ENCODE assay signal across 38 mouse cellular contexts in the genomic region with DNA sequence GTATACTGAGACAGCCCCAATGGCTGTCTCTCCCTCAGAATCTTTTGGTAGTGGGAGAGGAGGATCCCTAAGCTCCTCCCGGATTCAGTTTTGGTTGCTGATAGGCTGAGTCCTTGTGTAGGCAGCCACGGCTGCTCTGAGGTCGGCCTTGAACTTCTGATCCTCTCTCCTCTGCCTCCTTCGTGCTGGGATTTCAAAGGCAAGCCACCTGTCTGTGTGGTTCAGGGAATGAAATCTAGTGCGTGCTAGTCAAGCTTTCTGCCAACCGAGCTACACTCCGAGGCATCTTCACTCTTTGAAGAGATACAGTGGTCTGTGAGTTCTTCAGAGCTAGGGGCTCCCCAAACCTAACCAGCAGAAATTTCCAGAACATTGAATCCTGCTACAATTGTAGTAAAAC. TPM values are rescaled to one million over a fixed set of nuclear protein-coding genes. Genes with fewer than 3 reads are reported as not detected.
DNase-seq lines count a peak whose midpoint lies in the region; ATAC-seq and TF ChIP-seq lines count a peak whose summit lies in the region.
"Had no signal": no experiment of that assay in that cellular context is flagged by ENCODE, and none has a peak within 500 bp of the region (broad histone marks: within the 10 kb centered on the region; RNA-seq: fewer than 3 reads in every experiment).

No protein-coding gene starts in this region.

- peaks cover 15% of the 10 kb centered on the region; the same call in 1 of the 2 replicates for H3K4me1 ChIP-seq in hindbrain, embryonic 10.5 days (replicated peaks)
- H3K4me1 ChIP-seq in hindbrain, postnatal 0 days (ENCODE audit: insufficient read depth, low read length) = 0 out of 2 replicates have a peak, but pooled peaks cover 4% of the 10 kb centered on the region
- peaks cover 29% of the 10 kb centered on the region for H3K4me1 ChIP-seq in intestine, embryonic 15.5 days (replicated peaks)
- peaks cover 36% of the 10 kb centered on the region for H3K4me1 ChIP-seq in small intestine, adult 2 months (ENCODE audit: control insufficient read depth, insufficient read depth, insufficient read length, low read length)
- no peaks in the 10 kb centered on the region for H3K4me1 ChIP-seq in thymus, adult 2 months (replicated peaks; ENCODE audit: control insufficient read depth, insufficient read depth, low read length)
- H3K4me1 ChIP-seq: liver, embryonic 15.5 days; megakaryocyte, embryonic 14.5 days had no signal

- no peak overlapping the region for H3K9ac ChIP-seq in hindbrain, postnatal 0 days (replicated peaks; ENCODE audit: low read length)
- H3K9ac ChIP-seq in intestine, embryonic 15.5 days = no peak overlapping the region
- H3K9ac ChIP-seq: embryonic facial prominence, embryonic 15.5 days; forebrain, embryonic 12.5 days; forebrain, postnatal 0 days; hindbrain, embryonic 14.5 days; liver, embryonic 15.5 days; lung, embryonic 15.5 days had no signal

- no peaks in the 10 kb centered on the region for H3K9me3 ChIP-seq in hindbrain, embryonic 10.5 days
- no peaks in the 10 kb centered on the region for H3K9me3 ChIP-seq in hindbrain, postnatal 0 days (ENCODE audit: low read length)
- no peaks in the 10 kb centered on the region for H3K9me3 ChIP-seq in intestine, embryonic 15.5 days
- H3K9me3 ChIP-seq: embryonic facial prominence, embryonic 15.5 days; forebrain, embryonic 12.5 days; liver, embryonic 15.5 days; lung, embryonic 15.5 days; megakaryocyte, embryonic 14.5 days had no signal

- H3K4me3 ChIP-seq in hindbrain, embryonic 10.5 days = no peak overlapping the region
- no peak overlapping the region for H3K4me3 ChIP-seq in hindbrain, postnatal 0 days (ENCODE audit: low read length)
- H3K4me3 ChIP-seq in intestine, embryonic 15.5 days (replicated peaks) = no peak overlapping the region
- H3K4me3 ChIP-seq in small intestine, adult 2 months (ENCODE audit: low read depth, low read length) = no peak overlapping the region
- H3K4me3 ChIP-seq in thymus, adult 2 months (ENCODE audit: control insufficient read depth, insufficient read depth, low read length) = no peak overlapping the region
- H3K4me3 ChIP-seq: embryonic facial prominence, embryonic 15.5 days; forebrain, embryonic 12.5 days; liver, embryonic 15.5 days; lung, embryonic 15.5 days; megakaryocyte, embryonic 14.5 days had no signal

- H3K27ac ChIP-seq in hindbrain, embryonic 10.5 days = peak overlapping the region; percentile 62; the same call in 1 of the 2 replicates
- no peak overlapping the region for H3K27ac ChIP-seq in hindbrain, postnatal 0 days
- H3K27ac ChIP-seq in intestine, embryonic 15.5 days = peak overlapping the region; percentile 83
- H3K27ac ChIP-seq in small intestine, adult 2 months (ENCODE audit: insufficient read depth, low read depth, low read length) = peak overlapping the region; percentile 52; the same call in 1 of the 2 replicates
- H3K27ac ChIP-seq in thymus, adult 2 months (ENCODE audit: control insufficient read depth, insufficient read depth, low read length) = no peak overlapping the region
- H3K27ac ChIP-seq: embryonic facial prominence, embryonic 15.5 days; forebrain, embryonic 12.5 days; hindbrain, embryonic 14.5 days; kidney, postnatal 0 days; liver, embryonic 15.5 days; lung, embryonic 15.5 days had no signal

- no peaks in the 10 kb centered on the region for H3K27me3 ChIP-seq in hindbrain, embryonic 10.5 days (ENCODE audit: insufficient read depth, poor library complexity, severe bottlenecking)
- H3K27me3 ChIP-seq in hindbrain, postnatal 0 days (ENCODE audit: insufficient read depth, low read length) = no peaks in the 10 kb centered on the region
- no peaks in the 10 kb centered on the region for H3K27me3 ChIP-seq in intestine, embryonic 15.5 days (replicated peaks)
- H3K27me3 ChIP-seq in small intestine, adult 2 months (ENCODE audit: control insufficient read depth, insufficient read depth, low read length) = no peaks in the 10 kb centered on the region
- no peaks in the 10 kb centered on the region for H3K27me3 ChIP-seq in thymus, adult 2 months (ENCODE audit: control insufficient read depth, insufficient read depth, low read length)
- H3K27me3 ChIP-seq: embryonic facial prominence, embryonic 15.5 days; forebrain, embryonic 12.5 days; lung, embryonic 15.5 days had no signal

- no peak overlapping the region for H3K4me2 ChIP-seq in hindbrain, postnatal 0 days (ENCODE audit: low read depth, low read length)
- no peak overlapping the region for H3K4me2 ChIP-seq in intestine, embryonic 15.5 days (replicated peaks)
- H3K4me2 ChIP-seq: embryonic facial prominence, embryonic 15.5 days; forebrain, embryonic 12.5 days; hindbrain, embryonic 14.5 days; liver, embryonic 15.5 days; lung, embryonic 15.5 days had no signal

- no peak for ATAC-seq in hindbrain, postnatal 0 days
- no peak for ATAC-seq in intestine, embryonic 15.5 days
- ATAC-seq: activated CD4-positive, CD25-positive, alpha-beta regulatory T cell, adult 4 months; CD4-positive, CD25-positive, alpha-beta regulatory T cell, adult 4 months; forebrain, postnatal 0 days; inflammation-experienced regulatory T-cells, adult 6 months had no signal

- WGBS in hindbrain, embryonic 10.5 days = 82% methylated on average over 7 of the region's 7 CpGs
- 83% methylated on average over 7 of the region's 7 CpGs for WGBS in hindbrain, postnatal 0 days
- WGBS in intestine, embryonic 15.5 days = 75% methylated on average over 7 of the region's 7 CpGs
- WGBS in small intestine, adult 2 months = 37% methylated on average over 7 of the region's 7 CpGs
- 83% methylated on average over 7 of the region's 7 CpGs for WGBS in thymus, adult 2 months

- DNase-seq in hindbrain, embryonic 10.5 days (ENCODE audit: low spot score) = no peak
- DNase-seq in hindbrain, postnatal 0 days (ENCODE audit: low spot score) = no peak
- DNase-seq in testis, postnatal 10 days (ENCODE audit: low spot score) = peak; percentile 37
- DNase-seq in testis, postnatal 14 days (ENCODE audit: low spot score) = no peak
- no peak for DNase-seq in thymus, adult 2 months
- DNase-seq: adrenal gland, adult 8-10 months; cerebellum, adult 11-12 months; cerebellum, adult 9-11 months; forebrain, postnatal 0 days; heart, postnatal 14 days; kidney, adult 8-10 months; kidney, postnatal 4 days; layer of hippocampus, postnatal 36 days; lung, postnatal 36 days; midbrain, embryonic 14.5 days; retina, postnatal 1 day; right cerebral cortex, postnatal 14 days; spleen, adult 18-20 months; thymus, postnatal 14 days had no signal

- no peak for TF ChIP-seq POLR2A in small intestine, adult 2 months (IDR thresholded peaks at IDR 0.05; ENCODE audit: low read depth, low read length)
- TF ChIP-seq POLR2A in thymus, adult 2 months (IDR thresholded peaks at IDR 0.05; ENCODE audit: control insufficient read depth, extremely low read depth, insufficient read depth, low read length, poor library complexity) = no peak

- H3K36me3 ChIP-seq in hindbrain, embryonic 10.5 days = no peaks in the 10 kb centered on the region
- no peaks in the 10 kb centered on the region for H3K36me3 ChIP-seq in hindbrain, postnatal 0 days (ENCODE audit: insufficient read depth, low read length)
- H3K36me3 ChIP-seq in intestine, embryonic 15.5 days = no peaks in the 10 kb centered on the region
- no peaks in the 10 kb centered on the region for H3K36me3 ChIP-seq in small intestine, adult 2 months (ENCODE audit: control insufficient read depth, insufficient read depth, low read length)
- H3K36me3 ChIP-seq in thymus, adult 2 months (ENCODE audit: control insufficient read depth, insufficient read depth, low read length) = no peaks in the 10 kb centered on the region
- H3K36me3 ChIP-seq: embryonic facial prominence, embryonic 15.5 days; forebrain, embryonic 12.5 days; liver, embryonic 15.5 days; lung, embryonic 15.5 days had no signal

- TF ChIP-seq CTCF in hindbrain, postnatal 0 days (IDR thresholded peaks at IDR 0.05; ENCODE audit: low read depth) = no peak
- TF ChIP-seq CTCF in small intestine, adult 2 months (IDR thresholded peaks at IDR 0.05; ENCODE audit: extremely low read depth, insufficient read length, insufficient replicate concordance, low read depth, low read length) = no peak
- no peak for TF ChIP-seq CTCF in thymus, adult 2 months (IDR thresholded peaks at IDR 0.05; ENCODE audit: borderline replicate concordance, control insufficient read depth, extremely low read depth, insufficient read depth, low read length, poor library complexity)

RNA-seq across cellular contexts. Expression of a gene that starts 6.9 kb away (rescaled TPM):
- not detected in 2 replicates for polyA plus RNA-seq in hindbrain, embryonic 10.5 days (2016; fragmentation: Nextera tagmentation; extraction: Ambion mirVana)
- total RNA-seq in hindbrain, postnatal 0 days (2014; rRNA removed) = 0.07 TPM in 1 of 2 replicates, not detected in the other
- polyA plus RNA-seq in hindbrain, postnatal 0 days (2015; fragmentation: Nextera tagmentation; extraction: Ambion mirVana) = not detected in 2 replicates
- polyA plus RNA-seq in intestine, embryonic 15.5 days (2015; fragmentation: Nextera tagmentation; extraction: Ambion mirVana) = 8.0 and 9.0 TPM in 2 replicates
- 1.2 and 1.9 TPM in 2 replicates for polyA plus RNA-seq in small intestine, adult 2 months (2012; rRNA removed)
- not detected in 2 replicates for polyA plus RNA-seq in thymus, adult 2 months (2012; rRNA removed)
- total RNA-seq: adrenal gland, adult 8-10 months; common myeloid progenitor, adult 5-6 weeks; gastrocnemius, adult 8-10 months; gastrocnemius, postnatal 4 days; heart, postnatal 14 days; layer of hippocampus, postnatal 36 days; liver, adult 2 months; monocyte, adult 5-6 weeks had no signal
- polyA plus RNA-seq: activated CD4-positive, CD25-positive, alpha-beta regulatory T cell, adult 4 months; CD4-positive, CD25-positive, alpha-beta regulatory T cell, adult 4 months; forebrain, postnatal 0 days; heart, embryonic 14.5 days; hindbrain, embryonic 14.5 days; inflammation-experienced regulatory T-cells, adult 6 months; kidney, postnatal 0 days; liver, adult 2 months; liver, embryonic 15.5 days; lung, embryonic 15.5 days; midbrain, embryonic 14.5 days; neural tube, embryonic 14.5 days had no signal

Comparison
In these comparisons a context has a peak if more than half of its experiments do, and no peak if none do; other contexts are left out.
1. H3K27ac ChIP-seq: peak in hindbrain, embryonic 10.5 days (single experiment), intestine, embryonic 15.5 days (single experiment) and small intestine, adult 2 months (single experiment); none in hindbrain, postnatal 0 days (single experiment) and thymus, adult 2 months (single experiment).